Mouse (Mus musculus) C2C12 (cell line): Measurements from ENCODE around the gene Hepacam.

Experiments
- CEBPB ChIP-seq: IDR thresholded peaks from one replicate; pipeline ENCODE4 v1.6.1; 2011; ENCODE audit warnings: low read depth, mild to moderate bottlenecking, control low read depth, moderate library complexity
- CTCF ChIP-seq: IDR thresholded peaks from one replicate; pipeline ENCODE4 v1.5.1; 2011; ENCODE audit not compliant: control insufficient read depth, insufficient read depth, insufficient read length
- MYOD1 ChIP-seq: IDR thresholded peaks from one replicate; pipeline ENCODE4 v1.6.1; 2011; ENCODE audit warnings: low read depth; ENCODE audit not compliant: control insufficient read depth, insufficient read length

DNA sequence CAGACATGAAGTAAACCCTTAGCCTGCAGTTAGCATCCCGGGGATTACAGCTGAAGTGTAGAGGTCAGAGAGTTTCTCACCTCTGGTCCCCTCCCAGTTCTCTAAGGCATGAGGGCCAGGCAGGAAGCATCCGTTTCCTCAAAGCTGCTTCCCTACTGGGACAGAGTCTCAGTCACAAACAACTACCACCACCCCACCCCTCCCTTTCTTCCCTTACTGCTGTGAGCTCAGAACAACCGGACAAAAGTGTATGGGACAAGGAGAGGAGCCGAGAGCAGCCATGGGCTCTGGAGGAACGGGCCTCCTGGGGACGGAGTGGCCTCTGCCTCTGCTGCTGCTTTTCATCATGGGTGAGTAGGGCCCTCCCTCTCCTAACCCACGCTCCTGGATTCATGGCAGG lies 34.7 kb downstream of the Hepacam start, which contains the start of gene Robo4:
- TF ChIP-seq CEBPB (no peak), CTCF (no peak), MYOD1 (no peak)
